Mouse (Mus musculus) cerebral cortex, adult 2 months (tissue): ENCODE data around the gene Cdhr1.

ENCODE experiments used
- WGBS: fragments of 180-500 bp; shearing (Covaris S2); methylation state at CpG from one replicate; pipeline ENCODE4 v1.1.7; 2018; 5-methylcytosine and 5-hydroxymethylcytosine counted together

The Cdhr1 gene

DNA sequence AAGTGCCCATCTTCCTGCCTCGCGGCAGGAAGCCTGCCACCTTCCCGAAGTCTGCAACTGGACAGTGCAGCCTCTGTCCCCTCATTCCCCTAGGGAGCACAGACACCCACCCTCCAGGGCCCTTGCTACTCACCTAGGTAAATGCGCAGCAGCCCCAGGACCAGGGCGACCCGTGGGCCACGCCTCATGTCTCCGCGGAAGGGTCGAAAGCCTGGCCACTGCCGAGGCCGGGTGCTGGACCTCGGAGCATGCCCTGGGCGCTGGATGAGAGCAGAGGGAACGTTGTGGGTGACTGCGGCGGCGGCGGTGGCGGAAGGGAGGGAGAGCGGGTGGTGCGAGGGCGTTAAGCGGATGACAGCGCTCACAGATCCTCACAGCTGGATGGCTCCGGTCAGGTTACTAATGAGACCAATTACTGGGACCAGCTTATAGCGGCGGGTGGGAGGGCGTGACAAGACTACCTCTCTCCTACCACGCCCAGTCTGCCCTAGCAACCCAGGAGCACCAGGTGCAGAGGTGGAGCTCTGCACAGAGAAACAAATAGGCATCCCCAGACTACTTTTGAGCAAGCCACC is at the start of gene Cdhr1:
TSS of gene Cdhr1 (minus strand) at position 392 of the 575 bp plus-strand sequence.
- WGBS, result 1% methylated on average over 29 of the region's 30 CpGs

DNA sequence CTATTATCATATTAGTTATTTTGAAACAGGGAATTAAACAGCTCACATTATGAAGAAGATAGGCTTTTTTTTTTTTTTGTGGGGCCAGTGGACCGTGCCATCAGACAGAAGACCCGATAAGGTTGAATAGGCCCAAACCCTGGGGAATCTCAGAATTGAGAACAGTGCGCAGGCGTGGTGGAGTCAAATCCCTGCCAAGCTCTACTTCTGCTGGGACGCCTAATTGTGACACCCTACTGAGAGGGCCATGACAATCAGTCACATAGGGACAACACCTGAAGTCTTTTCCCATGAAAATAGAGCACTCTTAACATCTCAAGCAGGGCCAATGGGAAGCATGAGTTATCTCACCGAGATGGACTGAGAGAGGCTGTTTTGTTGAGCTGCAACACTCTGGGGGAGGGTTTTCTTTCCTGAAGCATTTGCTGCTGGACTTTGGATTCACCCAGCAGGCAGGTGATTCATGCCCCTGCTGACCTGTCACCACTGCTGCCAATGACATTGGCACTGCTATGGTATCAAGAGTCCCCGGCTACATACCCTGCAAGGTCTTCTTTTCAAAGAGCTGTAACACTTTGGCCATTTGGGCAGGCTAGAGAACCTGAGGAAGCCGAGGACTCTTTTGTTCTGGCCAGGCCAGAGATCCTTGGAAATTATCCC is 41.0 kb upstream of the Cdhr1 start:
- 68% methylated on average over 8 of the region's 8 CpGs for WGBS

DNA sequence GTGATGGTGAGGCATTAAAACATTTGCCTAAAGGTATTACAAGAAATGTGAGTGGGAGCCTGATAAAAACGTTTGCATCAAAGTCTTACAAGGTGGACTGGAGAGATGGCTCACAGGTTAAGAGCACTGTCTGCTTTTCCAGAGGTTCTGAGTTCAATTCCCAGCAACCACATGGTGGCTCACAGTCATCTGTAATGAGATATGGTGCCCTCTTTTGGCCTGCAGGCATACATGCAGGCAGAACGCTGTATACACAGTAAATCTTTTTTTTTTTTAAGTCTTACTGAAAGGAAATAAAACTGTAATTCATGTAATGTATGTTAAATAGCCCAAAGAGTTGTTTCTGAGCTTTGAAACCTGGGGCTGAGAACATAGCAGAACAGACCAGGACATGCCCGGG is 39.4 kb upstream of the Cdhr1 start:
- 91% methylated on average over 3 of the region's 3 CpGs for WGBS

DNA sequence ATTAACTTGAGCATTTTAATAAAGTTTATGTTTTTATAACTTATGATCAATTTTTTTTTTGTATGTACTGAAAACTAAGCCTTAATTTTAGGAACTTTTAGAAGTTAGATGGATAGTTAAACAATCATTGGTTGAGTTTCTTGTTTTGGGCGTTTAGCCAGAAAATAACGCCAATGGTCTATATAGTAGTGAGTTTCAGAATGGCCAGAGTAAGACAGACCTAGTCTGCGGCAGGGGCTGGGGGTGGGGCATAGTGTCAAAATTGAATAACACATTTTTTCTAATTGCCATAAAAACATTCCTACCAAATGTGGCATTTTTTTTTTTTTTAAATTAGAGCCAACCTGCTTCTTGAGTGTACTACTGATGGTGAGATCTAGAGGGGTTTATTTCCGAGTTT is 38.0 kb upstream of the Cdhr1 start:
- 68% methylated on average over 4 of the region's 4 CpGs for WGBS

DNA sequence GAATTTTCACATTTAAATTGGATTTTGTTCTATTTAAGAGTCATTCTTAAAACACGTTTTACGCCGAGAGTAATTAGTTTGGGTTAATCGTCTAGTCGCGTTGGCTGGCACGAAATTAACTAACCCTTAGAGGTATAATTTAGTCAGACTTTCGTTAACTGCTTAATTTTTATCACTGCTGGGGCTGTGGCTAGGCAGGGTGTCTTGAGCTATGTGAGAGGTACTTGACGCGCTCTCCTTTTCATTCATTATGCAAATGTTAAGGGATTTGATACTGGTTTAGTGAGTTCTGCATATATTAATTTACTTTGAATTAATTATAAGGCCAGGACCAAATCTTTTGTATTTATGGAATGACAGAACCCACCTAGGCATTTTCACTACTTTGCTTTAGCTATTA is 37.5 kb upstream of the Cdhr1 start:
- WGBS, result under 1% methylated on average over 10 of the region's 10 CpGs

DNA sequence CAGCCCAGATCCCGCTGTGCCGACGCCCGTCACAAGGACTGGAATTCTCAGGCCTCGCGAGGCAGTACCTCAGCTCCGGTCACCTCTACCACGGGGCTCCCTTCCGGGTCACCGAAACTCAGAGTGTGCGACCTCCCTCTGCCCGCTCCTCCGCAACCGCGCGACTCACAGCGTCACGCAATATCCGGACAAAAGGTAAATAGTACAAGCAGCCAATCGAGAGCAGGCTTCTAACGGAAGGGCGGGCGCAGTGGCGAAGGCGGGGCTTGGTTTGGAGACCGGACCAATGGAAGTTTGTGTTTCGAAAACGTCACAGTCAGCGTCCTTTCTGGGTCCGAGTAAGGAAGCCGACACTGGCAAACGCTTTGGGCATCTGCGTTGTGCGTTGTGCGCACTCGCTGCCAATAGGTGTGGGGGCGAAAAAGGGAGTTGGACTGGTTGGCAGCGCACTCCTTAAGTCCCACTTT is 37.0 kb upstream of the Cdhr1 start, which contains the start of gene Ghitm:
TSS of gene Ghitm (minus strand) at position 146 of the 467 bp plus-strand sequence.
- WGBS, result under 1% methylated on average over 38 of the region's 38 CpGs

DNA sequence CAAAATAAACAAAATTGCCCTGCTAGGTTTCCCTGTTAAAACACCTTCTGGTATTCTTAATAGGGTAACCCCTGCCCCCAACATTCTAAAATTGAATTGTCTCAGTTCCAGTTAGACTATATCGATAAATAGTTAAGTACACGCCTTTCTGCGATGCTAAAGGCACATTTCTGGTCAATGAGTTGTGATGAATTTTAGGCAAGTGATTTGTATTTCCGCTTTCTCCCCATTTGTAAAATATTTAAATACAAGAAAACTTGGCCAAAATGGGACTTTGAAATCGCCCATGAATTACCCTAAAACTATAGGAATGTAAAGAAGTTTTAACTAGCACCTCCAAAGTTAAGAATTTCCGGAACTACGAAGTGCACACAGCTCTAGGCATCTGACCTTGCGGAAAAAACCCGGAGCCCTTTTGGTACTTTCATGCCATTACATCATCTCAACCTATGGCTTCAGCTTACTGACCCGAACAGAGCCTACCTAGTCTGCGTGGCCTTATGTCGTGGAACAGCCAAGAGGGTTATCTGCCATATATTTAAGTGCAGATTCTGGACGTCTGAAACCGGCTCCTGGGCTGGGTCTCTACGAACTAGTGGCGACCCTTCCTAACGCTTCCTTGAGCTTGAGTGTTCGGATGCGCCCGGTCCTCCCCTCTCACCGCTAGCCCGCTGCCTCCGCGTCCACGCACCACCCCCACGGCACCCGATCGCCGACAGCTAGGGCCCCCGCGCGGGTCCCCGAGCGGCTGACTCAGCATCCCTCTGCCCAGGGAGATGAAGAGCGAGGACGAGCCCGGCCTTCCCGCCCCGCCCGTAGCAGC is 36.4 kb upstream of the Cdhr1 start:
- WGBS, result 2% methylated on average over 40 of the region's 40 CpGs

DNA sequence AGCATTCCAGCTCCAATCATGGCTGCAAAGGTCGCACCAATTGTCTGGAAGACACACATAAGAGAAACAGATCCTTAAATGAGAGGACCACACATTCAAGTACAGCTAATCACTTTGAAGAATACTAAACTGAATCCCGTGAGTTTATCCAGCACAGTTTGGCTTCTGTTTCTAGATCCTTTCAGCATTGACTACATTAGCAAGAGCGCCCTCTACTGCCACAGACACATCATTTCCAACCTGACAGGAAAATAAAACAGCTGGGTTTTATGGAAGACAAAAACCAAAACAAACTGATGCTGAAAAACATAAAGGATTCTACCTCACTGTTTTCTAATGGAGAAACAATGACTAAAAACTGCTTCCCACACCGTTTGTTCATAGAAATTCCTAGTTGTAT is 29.5 kb upstream of the Cdhr1 start:
- WGBS, result 31% methylated on average over 4 of the region's 4 CpGs

DNA sequence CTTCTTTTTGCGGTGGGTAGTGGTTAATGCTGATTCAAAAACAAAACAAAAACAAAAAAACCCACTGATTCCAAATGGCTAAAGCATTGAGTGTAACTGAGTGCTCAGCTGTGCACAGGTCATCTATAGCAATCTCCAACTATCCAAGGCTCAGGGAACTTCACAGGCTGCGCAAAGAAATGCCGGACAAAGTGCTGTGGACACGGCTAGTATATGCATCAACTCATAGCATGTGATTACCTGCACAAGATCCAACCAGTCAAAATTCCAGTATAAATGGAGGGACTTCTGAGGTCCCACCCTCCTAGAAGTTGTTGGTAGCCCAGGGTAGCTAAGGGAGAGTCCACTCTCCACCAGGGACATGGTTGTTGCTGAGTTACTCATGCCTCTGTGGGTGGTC is 21.1 kb upstream of the Cdhr1 start:
- WGBS, result 96% methylated on average over 4 of the region's 4 CpGs

DNA sequence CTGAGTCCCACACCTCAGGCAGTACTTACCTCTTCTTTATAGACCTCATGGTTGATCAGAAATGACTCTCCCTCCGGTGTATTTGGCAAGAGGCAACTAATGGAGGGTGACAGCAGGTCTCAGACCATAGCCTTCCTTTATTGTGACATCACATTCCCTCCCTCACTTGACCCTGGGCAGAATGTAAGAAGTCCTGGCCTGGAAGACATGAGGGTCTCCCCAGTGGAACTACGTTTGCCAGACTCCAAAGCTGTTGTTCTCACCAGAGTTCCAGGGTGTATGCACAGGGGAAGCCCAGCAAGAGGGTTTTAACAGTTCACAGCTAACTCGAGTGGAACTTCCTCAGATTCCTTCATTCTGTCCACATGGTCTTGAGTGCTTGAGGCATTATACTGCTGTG is 15.8 kb upstream of the Cdhr1 start, which contains the start of gene 2610528A11Rik:
TSS of gene 2610528A11Rik (minus strand) at position 101 of the 400 bp plus-strand sequence.
- 73% methylated on average over 3 of the region's 3 CpGs for WGBS

DNA sequence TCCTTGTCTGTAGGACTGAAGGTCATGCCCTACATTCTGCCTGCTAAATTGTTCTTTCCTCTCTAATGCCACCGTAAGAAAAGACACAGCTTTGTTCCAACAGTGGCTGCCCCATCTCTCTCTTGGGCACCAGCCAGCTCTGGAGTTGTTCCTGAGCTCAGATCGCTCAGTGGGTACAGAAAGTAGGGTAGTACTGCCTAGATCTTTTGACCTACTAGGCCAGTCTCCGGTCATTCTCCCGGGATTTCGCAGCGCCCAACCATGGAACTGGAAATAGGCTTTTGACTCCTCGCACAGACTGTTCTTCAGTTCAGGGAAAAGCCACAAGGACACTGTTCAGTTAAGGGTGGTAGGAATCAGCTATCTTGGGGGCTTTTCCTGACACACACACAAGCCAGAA is 14.8 kb upstream of the Cdhr1 start:
- WGBS, result 74% methylated on average over 7 of the region's 7 CpGs

DNA sequence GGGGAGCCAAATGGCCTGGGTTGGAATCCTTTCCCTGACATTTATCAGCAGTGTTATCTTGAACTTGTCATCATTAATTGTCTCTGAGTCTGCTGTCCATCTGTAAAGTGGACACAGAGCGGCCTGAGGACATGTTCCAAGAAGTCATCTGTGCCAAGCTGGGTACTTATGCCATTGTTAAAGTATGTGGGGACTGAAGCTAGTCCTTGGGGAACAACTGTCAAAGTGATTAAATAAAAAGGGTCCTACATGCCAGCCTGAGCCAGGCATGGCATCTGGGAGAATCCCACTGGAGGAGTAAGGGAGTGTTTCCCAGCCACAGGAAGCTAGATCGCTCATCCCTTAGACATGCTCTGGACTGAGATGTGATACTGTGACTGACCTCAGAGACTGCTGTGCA is 12.3 kb upstream of the Cdhr1 start:
- 91% methylated on average over 2 of the region's 2 CpGs for WGBS

DNA sequence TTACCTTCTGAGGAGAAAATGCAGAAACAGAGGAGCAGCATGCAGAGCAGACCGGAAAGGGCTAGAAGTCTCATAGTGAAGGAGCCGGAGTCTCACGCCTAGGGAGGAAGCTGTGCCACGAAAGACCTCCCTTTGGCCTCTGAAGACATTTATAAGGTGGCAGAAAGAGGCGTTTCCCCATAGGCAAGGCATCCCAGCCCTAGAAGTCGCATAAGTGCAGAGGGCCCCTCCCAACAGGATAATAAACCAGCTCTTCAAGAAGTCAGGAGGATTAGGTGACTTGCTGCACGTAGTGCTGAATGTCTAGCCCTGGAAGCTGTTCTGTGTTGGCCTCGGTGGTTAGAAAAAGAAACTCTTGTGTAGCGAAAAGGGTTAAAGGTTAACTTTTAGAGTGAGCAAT is 11.8 kb upstream of the Cdhr1 start:
- 84% methylated on average over 9 of the region's 9 CpGs for WGBS

DNA sequence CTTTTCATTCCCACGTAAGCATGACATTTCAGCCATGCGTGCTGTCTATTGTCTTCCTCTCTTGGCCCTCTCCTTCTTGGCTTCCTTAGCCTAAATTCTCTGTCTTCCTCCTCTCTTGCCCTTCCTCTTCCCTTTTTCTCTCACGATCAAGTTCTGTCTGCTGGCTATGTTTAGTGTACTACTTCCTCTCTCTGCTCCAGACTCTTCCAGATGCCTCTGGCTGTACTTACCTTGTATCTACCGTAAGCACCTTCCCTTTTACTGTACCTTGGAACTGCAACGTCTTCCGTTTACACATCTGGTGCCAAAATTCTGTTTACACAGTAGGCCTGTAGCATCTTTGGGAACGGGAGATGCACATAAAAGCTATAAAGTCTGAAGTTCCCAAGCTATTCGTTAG is 11.3 kb upstream of the Cdhr1 start:
- 76% methylated on average over 8 of the region's 8 CpGs for WGBS

DNA sequence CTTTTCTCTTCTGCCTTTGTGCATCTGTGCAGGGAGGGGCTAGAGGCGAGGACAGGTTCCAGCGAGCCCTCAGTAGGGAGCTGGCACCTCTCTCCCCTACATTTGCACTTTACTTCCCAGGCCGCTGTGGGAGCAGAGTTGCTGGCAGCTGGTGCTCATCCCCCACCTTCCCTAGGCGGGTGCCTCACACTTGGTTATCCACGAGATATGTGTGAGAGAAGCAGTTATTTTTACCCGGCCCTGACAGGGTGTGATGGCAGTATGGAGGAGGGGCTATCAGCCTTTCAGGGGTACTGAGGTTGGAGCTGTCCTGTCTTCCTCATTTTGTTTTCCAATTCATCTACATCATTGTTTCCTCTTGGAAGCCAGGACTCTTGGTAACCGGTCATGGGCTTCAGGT is 7.7 kb upstream of the Cdhr1 start:
- 28% methylated on average over 7 of the region's 7 CpGs for WGBS

DNA sequence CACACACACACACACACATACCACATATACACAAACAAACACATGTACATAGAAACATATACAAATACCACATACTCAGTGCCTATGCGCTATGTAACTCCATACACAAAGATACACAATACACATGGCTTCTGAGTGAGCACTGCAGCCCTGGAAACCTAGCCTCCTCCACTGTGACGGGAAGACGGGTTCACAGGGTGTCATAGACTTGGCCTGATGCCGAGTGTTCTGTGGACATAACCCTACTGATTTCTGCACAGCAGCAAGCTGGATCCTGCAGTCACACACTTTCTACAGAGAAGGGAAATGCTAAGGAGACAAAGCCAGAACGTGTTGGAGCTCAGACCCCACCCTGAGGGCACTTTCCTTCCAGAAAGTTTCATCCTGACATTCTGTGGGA is 6.6 kb upstream of the Cdhr1 start:
- 49% methylated on average over 5 of the region's 5 CpGs for WGBS

DNA sequence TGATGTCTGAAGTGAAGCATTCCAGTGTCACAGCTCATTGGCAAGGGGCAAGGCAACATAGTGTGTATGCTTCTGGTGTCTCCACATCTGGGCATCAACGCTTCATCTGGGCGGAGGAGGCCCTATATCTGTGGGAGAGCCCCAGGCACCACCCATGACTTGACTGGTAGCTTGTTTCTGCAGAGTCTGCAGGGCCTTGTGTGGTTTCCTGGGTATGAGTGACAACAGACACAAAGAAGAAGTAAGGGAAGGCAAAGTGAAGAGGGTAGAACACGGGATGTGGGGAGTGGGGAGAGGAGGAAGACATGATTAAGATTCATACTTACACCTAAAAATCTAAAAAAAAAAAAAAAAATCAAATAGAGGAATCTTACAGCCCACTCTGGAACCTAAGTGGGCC is 4.3 kb upstream of the Cdhr1 start:
- 93% methylated on average over 3 of the region's 3 CpGs for WGBS

DNA sequence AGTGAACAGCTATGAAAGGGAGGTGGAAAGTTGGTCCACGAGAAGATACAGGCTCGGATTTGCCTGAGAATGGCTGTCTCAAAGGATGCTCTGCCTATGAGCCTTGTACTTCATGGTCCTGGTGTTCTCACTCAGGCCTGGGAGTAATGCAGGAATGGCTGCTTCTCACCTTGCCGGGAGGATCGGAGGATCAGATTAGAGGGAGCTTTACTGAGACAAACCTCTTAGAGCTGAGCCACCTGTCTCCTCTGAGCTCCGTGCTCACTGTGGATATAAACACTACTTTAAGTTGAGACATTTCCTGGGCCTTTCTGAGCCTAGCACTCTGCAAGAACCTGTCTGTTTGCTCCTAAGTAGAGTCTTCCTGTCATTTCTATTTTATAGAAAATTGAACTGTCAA is 3.4 kb upstream of the Cdhr1 start:
- 82% methylated on average over 5 of the region's 5 CpGs for whole genome bisulfite sequencing

DNA sequence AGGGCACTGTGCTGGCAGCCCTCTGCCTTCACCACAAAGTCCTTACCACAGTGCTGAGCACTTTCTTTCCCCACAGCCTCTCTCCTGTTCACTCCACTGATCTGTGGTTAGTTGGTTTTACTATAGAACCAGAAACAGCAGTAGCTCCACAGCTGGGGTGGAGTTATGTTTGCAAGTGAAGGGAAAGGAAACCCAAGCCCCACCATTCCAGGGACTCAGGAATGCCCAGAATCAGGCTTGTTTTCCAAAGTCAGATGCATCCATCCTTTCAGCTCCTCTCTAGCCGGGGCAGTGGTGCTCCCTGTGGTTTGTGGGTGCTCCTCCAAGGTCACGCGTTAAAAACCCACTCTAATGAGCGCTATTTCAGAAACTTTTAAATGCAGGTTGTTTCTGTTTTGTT is 2.6 kb downstream of the Cdhr1 start:
- WGBS, result 83% methylated on average over 4 of the region's 4 CpGs

DNA sequence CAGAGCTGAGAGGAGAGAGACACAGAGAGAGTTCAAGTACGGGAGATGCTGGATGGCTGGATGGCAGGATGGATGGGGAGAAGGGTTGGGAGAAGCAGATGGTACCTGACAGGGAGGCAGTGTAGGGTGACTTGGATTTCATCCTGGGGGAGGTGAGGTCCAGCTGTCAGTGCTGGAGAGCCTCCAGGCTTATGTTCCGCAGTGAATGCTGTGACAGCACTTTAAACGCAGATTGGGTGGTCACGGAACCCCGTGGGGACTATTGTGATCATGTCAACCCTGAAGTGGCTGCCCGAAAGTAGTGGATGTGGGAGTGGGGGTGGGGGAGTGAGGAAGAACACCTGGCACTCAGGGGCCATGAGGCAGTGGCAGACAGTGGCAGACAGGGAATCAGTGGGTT is 3.7 kb downstream of the Cdhr1 start:
- WGBS, result 55% methylated on average over 6 of the region's 6 CpGs

DNA sequence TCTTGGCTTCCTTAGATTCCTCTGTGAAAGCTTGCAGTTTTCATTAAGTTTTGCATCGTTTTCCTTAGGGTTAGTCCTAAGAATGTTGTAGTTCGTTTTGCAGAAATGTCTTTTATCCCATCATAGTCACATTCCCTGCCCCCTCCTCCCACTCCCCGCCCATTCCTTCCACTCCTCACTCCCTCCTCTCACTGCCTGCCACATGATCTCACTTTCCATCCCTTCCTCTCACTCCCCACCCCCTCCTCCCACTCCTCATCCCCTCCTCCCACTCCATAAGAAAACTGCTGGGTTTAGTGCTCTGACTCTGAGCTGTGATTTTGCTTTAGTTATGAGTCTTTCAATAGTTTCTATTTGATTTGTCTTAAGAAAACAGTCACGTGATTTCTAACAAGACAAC is 14.4 kb downstream of the Cdhr1 start:
- 10% methylated on average over 4 of the region's 4 CpGs for WGBS

DNA sequence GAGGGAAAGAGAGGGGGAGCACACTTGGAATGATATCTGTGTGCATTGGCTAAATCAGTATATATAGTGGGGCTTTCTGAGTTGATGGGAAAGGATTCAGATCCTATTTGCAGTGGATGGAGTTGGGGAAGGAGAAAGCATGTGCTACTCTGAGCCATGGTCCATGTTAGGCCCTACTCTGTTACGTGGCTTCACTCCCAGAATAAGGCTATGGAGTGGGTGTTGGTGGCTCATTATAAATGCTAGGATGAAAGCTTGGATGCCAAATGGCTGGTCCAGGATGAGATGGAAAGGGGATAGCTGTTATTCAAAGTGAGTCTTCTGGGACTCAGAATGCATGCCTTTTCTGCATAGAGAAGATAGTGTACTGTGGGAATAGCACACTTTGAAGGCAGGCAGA is 17.4 kb downstream of the Cdhr1 start:
- WGBS, result 56% methylated on average over 1 of the region's 1 CpGs

DNA sequence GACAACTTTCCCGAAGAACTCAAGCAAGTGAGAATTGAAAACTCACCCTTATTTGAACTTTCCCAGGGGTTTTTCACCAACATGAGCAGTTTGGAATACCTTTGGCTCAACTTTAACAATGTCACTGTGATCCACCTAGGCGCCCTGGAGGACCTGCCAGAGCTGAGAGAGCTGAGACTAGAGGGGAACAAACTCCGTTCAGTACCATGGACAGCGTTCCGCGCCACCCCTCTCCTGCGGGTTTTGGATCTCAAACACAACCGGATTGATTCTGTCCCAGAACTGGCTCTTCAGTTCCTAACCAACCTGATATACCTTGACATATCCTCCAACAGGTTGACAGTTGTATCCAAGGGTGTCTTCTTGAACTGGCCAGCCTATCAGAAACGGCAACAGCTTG is 29.6 kb downstream of the Cdhr1 start:
- WGBS, result 46% methylated on average over 9 of the region's 9 CpGs
